Mouse (Mus musculus) midbrain, embryonic 15.5 days (tissue): ENCODE results near the gene Gm37240. TPM values are rescaled to one million over a fixed set of nuclear protein-coding genes. Genes with fewer than 3 reads are reported as not detected.
A peak's percentile ranks its signal among the peaks of the same experiment; 100 is the strongest.

Experiments
- ATAC-seq: fragments of 200-750 bp; cut with Nextera tagmentation; replicated peaks from 2 replicates; pipeline ENCODE4 v1.8.0; 2017; ENCODE audit warnings: moderate TSS enrichment
- H3K27ac ChIP-seq: fragments of 300-500 bp; sonication (generic); 2 replicates; pipeline ENCODE4 v1.5.1; 2015; ENCODE audit warnings: mild to moderate bottlenecking, inconsistent platforms
- H3K27me3 ChIP-seq: fragments of 300-500 bp; sonication (generic); replicated peaks from 2 replicates; pipeline ENCODE4 v1.6.1; 2015; ENCODE audit warnings: inconsistent platforms
- H3K36me3 ChIP-seq: fragments of 300-500 bp; sonication (generic); replicated peaks from 2 replicates; pipeline ENCODE4 v1.6.1; 2015; ENCODE audit warnings: inconsistent platforms
- H3K4me1 ChIP-seq: fragments of 300-500 bp; sonication (generic); 2 replicates; pipeline ENCODE4 v1.6.1; 2015; ENCODE audit warnings: inconsistent platforms
- H3K4me2 ChIP-seq: fragments of 300-500 bp; sonication (generic); 2 replicates; pipeline ENCODE4 v1.6.1; 2015; ENCODE audit warnings: inconsistent platforms, mild to moderate bottlenecking, moderate library complexity
- H3K4me3 ChIP-seq: fragments of 300-500 bp; sonication (generic); 2 replicates; pipeline ENCODE4 v1.5.1; 2015; ENCODE audit warnings: mild to moderate bottlenecking, inconsistent platforms
- H3K9ac ChIP-seq: fragments of 300-500 bp; sonication (generic); 2 replicates; pipeline ENCODE4 v1.6.1; 2015; ENCODE audit warnings: mild to moderate bottlenecking, inconsistent platforms
- H3K9me3 ChIP-seq: fragments of 300-500 bp; sonication (generic); 2 replicates; pipeline ENCODE4 v1.6.1; 2016; ENCODE audit warnings: inconsistent platforms
- WGBS: fragments of 180-500 bp; shearing (Covaris S2); methylation state at CpG from one replicate; pipeline ENCODE4 v1.1.7; 2015; ENCODE audit warnings: mixed read lengths; 5-methylcytosine and 5-hydroxymethylcytosine counted together
- polyA plus RNA-seq: library from polyadenylated mRNA; unstranded; fragments of >200 nt; fragmentation: Nextera tagmentation; extraction: Ambion mirVana; gene quantifications from 2 replicates; pipeline ENCODE4 v1.2.1, GENCODE M21; 2015

Gm37240 gene
- polyA plus RNA-seq, 1 experiment from 2014 or later: 0.40 TPM

DNA sequence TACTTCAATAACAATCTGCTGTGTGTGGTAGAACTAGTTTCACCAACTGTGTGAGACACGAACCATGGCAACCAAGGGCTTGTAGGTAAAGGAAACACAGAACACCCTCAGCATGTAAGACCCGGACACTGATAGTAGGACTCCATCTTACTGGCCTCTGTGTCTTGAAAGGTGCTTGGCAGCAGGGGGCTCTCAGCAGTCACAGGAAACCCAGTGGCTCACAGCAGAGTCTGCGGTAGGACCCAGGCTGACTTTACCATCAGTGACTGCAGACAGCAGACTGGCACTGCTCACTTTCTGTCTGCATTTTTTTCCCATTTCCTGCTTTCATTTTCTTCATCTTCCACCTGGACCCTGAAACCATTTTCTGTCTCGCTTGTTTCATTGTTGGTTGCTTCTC, 1176.6 kb downstream of the Gm37240 start:
- Histone ChIP-seq H3K36me3 (no peaks in the 10 kb centered on the region), H3K4me2 (no peak overlapping the region), H3K27me3 (no peaks in the 10 kb centered on the region), H3K4me1 (no peaks in the 10 kb centered on the region), H3K9ac (no peak overlapping the region), H3K4me3 (no peak overlapping the region), H3K27ac (no peak overlapping the region), H3K9me3 (no peaks in the 10 kb centered on the region)
- 87% methylated on average over 4 of the region's 4 CpGs for WGBS
- ATAC-seq: no peak

DNA sequence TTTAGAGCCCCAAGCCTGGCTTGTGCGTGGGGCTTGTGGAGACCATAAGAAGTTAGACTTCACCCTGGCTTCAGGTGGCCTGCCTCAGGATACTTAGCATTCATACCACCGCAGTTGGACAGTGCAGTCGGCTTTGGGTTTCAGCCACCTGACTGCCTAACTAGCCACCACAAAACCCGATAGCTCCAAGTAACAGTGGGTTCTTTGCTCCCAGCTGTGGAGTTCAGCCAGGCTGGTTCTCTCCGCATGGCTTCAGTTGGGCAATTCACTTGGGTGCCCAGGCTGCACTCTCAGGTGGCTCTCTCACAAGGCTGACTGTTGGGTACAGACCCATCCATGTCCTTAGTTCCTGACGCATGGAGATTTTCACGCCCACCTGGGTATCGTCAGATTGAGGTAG, 1177.4 kb downstream of the Gm37240 start:
- Histone ChIP-seq H3K36me3 (no peaks in the 10 kb centered on the region), H3K4me2 (no peak overlapping the region), H3K4me1 (no peaks in the 10 kb centered on the region), H3K27me3 (no peaks in the 10 kb centered on the region), H3K27ac (no peak overlapping the region), H3K9ac (no peak overlapping the region), H3K9me3 (no peaks in the 10 kb centered on the region), H3K4me3 (no peak overlapping the region)
- whole genome bisulfite sequencing: 90% methylated on average over 8 of the region's 8 CpGs
- ATAC-seq: no peak

- Histone ChIP-seq H3K27ac (no peak overlapping the region), H3K27me3 (no peaks in the 10 kb centered on the region), H3K4me1 (no peaks in the 10 kb centered on the region), H3K4me2 (no peak overlapping the region), H3K36me3 (no peaks in the 10 kb centered on the region), H3K9me3 (no peaks in the 10 kb centered on the region), H3K4me3 (no peak overlapping the region), H3K9ac (no peak overlapping the region)
- WGBS: 87% methylated on average over 8 of the region's 8 CpGs
- ATAC-seq: no peak
These were observed 1178.2 kb downstream of the Gm37240 start for GRCm38 (mm10) chr3:84709100-84709499.

- WGBS: 80% methylated on average over 10 of the region's 10 CpGs
These were observed 1178.8 kb downstream of the Gm37240 start for GRCm38 (mm10) chr3:84708469-84708868.

DNA sequence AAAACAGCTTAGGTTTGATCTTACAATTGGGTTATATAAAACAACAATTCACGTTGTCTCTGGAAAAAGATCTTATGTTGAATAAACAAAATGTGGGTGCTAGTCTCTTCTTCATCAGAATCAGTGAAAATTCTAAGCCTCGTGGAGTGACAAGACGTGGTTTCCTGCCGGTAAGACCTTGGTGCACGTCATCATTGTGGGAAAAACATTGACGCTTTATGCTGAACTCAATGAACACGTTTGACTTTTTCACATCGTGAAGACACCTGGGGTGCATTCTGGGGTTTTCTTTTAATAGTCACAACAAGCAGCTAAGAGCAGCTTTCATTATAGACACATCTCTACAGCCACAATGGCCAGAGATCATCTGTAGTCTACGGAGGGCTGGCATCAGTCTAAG, 1182.1 kb downstream of the Gm37240 start:
- Histone ChIP-seq H3K4me3 (no peak overlapping the region), H3K4me1 (no peaks in the 10 kb centered on the region), H3K27ac (no peak overlapping the region), H3K36me3 (no peaks in the 10 kb centered on the region), H3K27me3 (no peaks in the 10 kb centered on the region), H3K9me3 (no peaks in the 10 kb centered on the region), H3K4me2 (no peak overlapping the region), H3K9ac (no peak overlapping the region)
- ATAC-seq: no peak
- WGBS: 88% methylated on average over 9 of the region's 9 CpGs

More at GRCm38 (mm10) chr3:84708469-84708868, 1178.8 kb downstream of the Gm37240 start:
- Histone ChIP-seq H3K9ac (no peak overlapping the region), H3K4me3 (no peak overlapping the region), H3K4me1 (no peaks in the 10 kb centered on the region), H3K4me2 (no peak overlapping the region), H3K27ac (no peak overlapping the region), H3K9me3 (no peaks in the 10 kb centered on the region), H3K36me3 (no peaks in the 10 kb centered on the region), H3K27me3 (no peaks in the 10 kb centered on the region)
- ATAC-seq: no peak

GRCm38 (mm10) chr3:84703083-84703810, 1184.1 kb downstream of the Gm37240 start:
- Histone ChIP-seq H3K27me3 (no peaks in the 10 kb centered on the region), H3K9me3 (no peaks in the 10 kb centered on the region), H3K4me3 (no peak overlapping the region), H3K27ac (no peak overlapping the region), H3K4me1 (no peaks in the 10 kb centered on the region), H3K4me2 (no peak overlapping the region), H3K36me3 (no peaks in the 10 kb centered on the region), H3K9ac (no peak overlapping the region)
- no peak for ATAC-seq
- WGBS: 65% methylated on average over 11 of the region's 11 CpGs

DNA sequence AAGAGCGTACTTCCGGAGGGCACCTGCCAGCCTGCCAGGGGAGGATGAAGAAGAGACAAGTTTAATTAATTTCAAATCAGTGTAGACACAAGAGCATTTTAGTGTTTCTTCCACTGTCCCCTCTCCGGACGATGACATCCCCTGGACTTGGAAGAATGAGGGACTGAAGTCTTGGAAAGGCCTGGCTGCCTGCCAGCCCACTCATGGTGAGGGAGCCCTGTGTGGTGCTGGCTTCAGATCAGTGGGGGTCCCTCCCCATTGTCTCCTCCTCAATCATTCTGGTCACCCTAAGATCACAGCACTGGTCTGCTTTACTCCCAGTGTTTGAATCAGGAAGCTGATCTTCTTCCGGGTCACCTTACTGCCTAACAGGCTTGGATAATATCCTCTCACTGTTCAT, 1185.4 kb downstream of the Gm37240 start:
- no peak for ATAC-seq
- H3K27ac ChIP-seq: no peak overlapping the region
- no peak overlapping the region for H3K4me2 ChIP-seq
- WGBS: 83% methylated on average over 5 of the region's 5 CpGs
- H3K36me3 ChIP-seq: no peaks in the 10 kb centered on the region
- H3K4me3 ChIP-seq: no peak overlapping the region
- H3K9ac ChIP-seq: no peak overlapping the region
- H3K27me3 ChIP-seq: no peaks in the 10 kb centered on the region
- H3K9me3 ChIP-seq: no peaks in the 10 kb centered on the region
- peaks cover under 1% of the 10 kb centered on the region; the same call in 1 of the 2 replicates for H3K4me1 ChIP-seq

DNA sequence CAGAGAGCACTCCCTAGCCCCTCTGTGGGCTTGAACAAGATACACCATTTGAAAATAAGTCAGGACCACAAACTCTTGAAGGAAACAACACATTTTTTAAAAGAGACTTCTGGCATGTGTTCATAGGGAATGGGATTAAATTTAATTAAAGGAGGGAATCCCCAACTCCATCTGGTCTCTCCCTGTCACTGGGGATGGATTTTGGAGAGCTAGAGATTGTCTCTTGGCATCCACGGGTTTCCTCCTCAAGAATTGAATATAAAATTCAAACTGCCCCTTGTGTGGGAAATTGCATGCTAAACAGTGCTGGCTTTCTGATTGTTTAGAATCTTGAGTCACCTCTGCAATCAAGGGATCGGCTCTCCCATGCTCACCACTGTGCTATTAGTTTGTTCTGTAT, 1185.8 kb downstream of the Gm37240 start:
- 66% methylated on average over 2 of the region's 2 CpGs for WGBS
- ATAC-seq: no peak

GRCm38 (mm10) chr3:84696428-84696917, 1190.8 kb downstream of the Gm37240 start:
- Histone ChIP-seq H3K27ac (no peak overlapping the region), H3K4me2 (peak overlapping the region; percentile 33), H3K9ac (no peak overlapping the region), H3K36me3 (no peaks in the 10 kb centered on the region), H3K4me3 (no peak overlapping the region), H3K27me3 (no peaks in the 10 kb centered on the region), H3K4me1 (peaks cover 11% of the 10 kb centered on the region), H3K9me3 (no peaks in the 10 kb centered on the region)
- WGBS: 26% methylated on average over 18 of the region's 18 CpGs
- peak; percentile 63; the same call in 1 of the 2 replicates for ATAC-seq

More for the DNA sequence above, 1185.8 kb downstream of the Gm37240 start:
- H3K9ac ChIP-seq: no peak overlapping the region
- no peak overlapping the region for H3K4me3 ChIP-seq
- no peaks in the 10 kb centered on the region for H3K27me3 ChIP-seq
- no peak overlapping the region for H3K4me2 ChIP-seq
- peaks cover 5% of the 10 kb centered on the region for H3K4me1 ChIP-seq
- no peaks in the 10 kb centered on the region for H3K9me3 ChIP-seq
- no peak overlapping the region for H3K27ac ChIP-seq
- no peaks in the 10 kb centered on the region for H3K36me3 ChIP-seq

- peaks cover 11% of the 10 kb centered on the region for H3K4me1 ChIP-seq
- H3K36me3 ChIP-seq: no peaks in the 10 kb centered on the region
- no peak overlapping the region for H3K4me3 ChIP-seq
- no peak overlapping the region for H3K9ac ChIP-seq
- H3K27me3 ChIP-seq: no peaks in the 10 kb centered on the region
- H3K4me2 ChIP-seq: peak overlapping the region; percentile 33; the same call in 1 of the 2 replicates
- 59% methylated on average over 9 of the region's 9 CpGs for WGBS
- no peak overlapping the region for H3K27ac ChIP-seq
- no peaks in the 10 kb centered on the region for H3K9me3 ChIP-seq
- no peak for ATAC-seq
These were observed 1191.4 kb downstream of the Gm37240 start for GRCm38 (mm10) chr3:84695867-84696361.

DNA sequence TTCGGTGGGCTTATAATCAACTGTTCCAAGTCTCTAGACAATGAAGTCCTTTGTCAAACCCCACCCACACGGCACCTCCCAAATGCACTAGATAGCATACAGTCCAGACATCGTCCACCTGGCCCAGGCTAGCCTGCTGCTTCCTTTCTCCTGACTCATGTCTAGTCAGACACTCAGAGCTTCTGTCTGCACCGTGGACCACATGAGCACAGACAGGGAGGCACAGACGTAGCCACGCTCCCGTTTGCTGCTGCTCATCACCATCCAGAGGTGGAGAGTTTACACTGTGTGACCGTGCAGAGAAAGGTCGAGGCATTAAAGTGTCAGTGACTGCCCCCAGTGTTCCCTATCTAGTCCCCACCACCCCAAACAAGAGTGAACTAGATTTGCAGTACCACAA, 1191.9 kb downstream of the Gm37240 start:
- 0 out of 2 replicates have a peak, but pooled peaks have one; percentile 41 for ATAC-seq
- H3K36me3 ChIP-seq: no peaks in the 10 kb centered on the region
- H3K4me1 ChIP-seq: peaks cover 11% of the 10 kb centered on the region
- WGBS: 75% methylated on average over 9 of the region's 9 CpGs
- no peak overlapping the region for H3K4me3 ChIP-seq
- no peaks in the 10 kb centered on the region for H3K9me3 ChIP-seq
- no peak overlapping the region for H3K27ac ChIP-seq
- no peak overlapping the region for H3K4me2 ChIP-seq
- no peaks in the 10 kb centered on the region for H3K27me3 ChIP-seq
- no peak overlapping the region for H3K9ac ChIP-seq

- Histone ChIP-seq H3K4me2 (no peak overlapping the region), H3K9ac (no peak overlapping the region), H3K9me3 (no peaks in the 10 kb centered on the region), H3K36me3 (no peaks in the 10 kb centered on the region), H3K4me1 (peaks cover 11% of the 10 kb centered on the region), H3K27ac (no peak overlapping the region), H3K27me3 (no peaks in the 10 kb centered on the region), H3K4me3 (no peak overlapping the region)
- ATAC-seq: no peak
- 70% methylated on average over 10 of the region's 10 CpGs for WGBS
These were observed 1193.4 kb downstream of the Gm37240 start for GRCm38 (mm10) chr3:84693886-84694285.
